Comparison of ENCODE assay signal across 9 mouse cellular contexts in the genomic region with DNA sequence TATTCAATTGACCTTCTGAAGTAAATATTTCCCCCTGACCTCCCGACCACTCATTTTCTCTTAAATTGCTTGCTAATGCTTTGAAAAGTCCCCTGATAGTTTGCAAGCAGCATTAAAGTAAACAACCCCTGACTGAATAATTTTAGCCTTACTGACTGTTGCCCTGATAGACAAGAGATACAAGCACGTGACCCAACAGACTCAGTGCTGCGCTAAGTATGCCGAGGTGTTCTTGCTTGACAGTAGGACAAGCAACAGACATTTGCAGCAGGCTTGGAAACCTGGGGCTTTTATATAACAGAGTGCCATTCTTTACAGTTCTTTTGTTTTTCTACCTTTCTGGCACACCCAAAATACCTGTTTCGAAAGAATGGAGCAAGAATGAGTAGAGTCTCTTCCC.
A peak's percentile ranks its signal among the peaks of the same experiment; 100 is the strongest.
DNase-seq lines count a peak whose midpoint lies in the region; ATAC-seq and TF ChIP-seq lines count a peak whose summit lies in the region.
"Had no signal": no experiment of that assay in that cellular context is flagged by ENCODE, and none has a peak within 500 bp of the region (broad histone marks: within the 10 kb centered on the region; RNA-seq: fewer than 3 reads in every experiment).

No protein-coding gene starts in this region.

- H3K36me3 ChIP-seq in forebrain, embryonic 10.5 days (replicated peaks) = no peaks in the 10 kb centered on the region
- no peaks in the 10 kb centered on the region for H3K36me3 ChIP-seq in forebrain, embryonic 11.5 days (ENCODE audit: control insufficient read depth, insufficient read depth, low read length)
- H3K36me3 ChIP-seq in lung, postnatal 0 days (ENCODE audit: insufficient read depth, low read length) = no peaks in the 10 kb centered on the region
- no peaks in the 10 kb centered on the region for H3K36me3 ChIP-seq in limb, embryonic 13.5 days
- no peaks in the 10 kb centered on the region for H3K36me3 ChIP-seq in stomach, postnatal 0 days (ENCODE audit: control insufficient read depth, insufficient read depth, low read length)

- no peak overlapping the region for H3K9ac ChIP-seq in forebrain, embryonic 11.5 days (ENCODE audit: low read length)
- H3K9ac ChIP-seq in lung, postnatal 0 days (replicated peaks; ENCODE audit: low read depth) = no peak overlapping the region
- 0 out of 2 replicates have a peak overlapping the region, but pooled peaks have one; percentile 36 for H3K9ac ChIP-seq in limb, embryonic 13.5 days
- no peak overlapping the region for H3K9ac ChIP-seq in stomach, postnatal 0 days (ENCODE audit: low read length)

- no peak for DNase-seq in forebrain, embryonic 10.5 days (ENCODE audit: extremely low spot score, low spot score)
- DNase-seq in forebrain, embryonic 11.5 days (ENCODE audit: low spot score) = no peak
- DNase-seq in lung, postnatal 0 days (ENCODE audit: low spot score) = no peak
- DNase-seq in lung, postnatal 14 days = no peak
- DNase-seq in stomach, postnatal 0 days (ENCODE audit: low spot score) = no peak
- no peak for DNase-seq in gastrocnemius, postnatal 10 days
- DNase-seq in left cerebral cortex, postnatal 4 days = no peak
- DNase-seq: lung, adult 18-20 months had no signal

- H3K27me3 ChIP-seq in forebrain, embryonic 10.5 days (ENCODE audit: poor library complexity, severe bottlenecking) = no peaks in the 10 kb centered on the region
- no peaks in the 10 kb centered on the region for H3K27me3 ChIP-seq in forebrain, embryonic 11.5 days (ENCODE audit: control insufficient read depth, insufficient read depth, low read length)
- H3K27me3 ChIP-seq in lung, postnatal 0 days (replicated peaks; ENCODE audit: insufficient read depth, low read length) = no peaks in the 10 kb centered on the region
- no peaks in the 10 kb centered on the region for H3K27me3 ChIP-seq in limb, embryonic 13.5 days
- H3K27me3 ChIP-seq in stomach, postnatal 0 days (ENCODE audit: control insufficient read depth, insufficient read depth, low read length) = no peaks in the 10 kb centered on the region

- H3K4me1 ChIP-seq in forebrain, embryonic 10.5 days = peaks cover 14% of the 10 kb centered on the region
- H3K4me1 ChIP-seq in forebrain, embryonic 11.5 days (replicated peaks; ENCODE audit: control insufficient read depth, insufficient read depth, low read length) = no peaks in the 10 kb centered on the region
- no peaks in the 10 kb centered on the region for H3K4me1 ChIP-seq in lung, postnatal 0 days (ENCODE audit: insufficient read depth, low read depth, low read length)
- peaks cover 10% of the 10 kb centered on the region; the same call in 1 of the 2 replicates for H3K4me1 ChIP-seq in limb, embryonic 13.5 days
- H3K4me1 ChIP-seq in stomach, postnatal 0 days (replicated peaks; ENCODE audit: control insufficient read depth, insufficient read depth) = no peaks in the 10 kb centered on the region

- no peak for TF ChIP-seq CTCF in lung, postnatal 0 days (IDR thresholded peaks at IDR 0.05)
- TF ChIP-seq CTCF in stomach, postnatal 0 days (IDR thresholded peaks at IDR 0.05; ENCODE audit: low read depth) = no peak

- no peak overlapping the region for H3K4me3 ChIP-seq in forebrain, embryonic 10.5 days
- no peak overlapping the region for H3K4me3 ChIP-seq in forebrain, embryonic 11.5 days (ENCODE audit: low read depth, low read length)
- no peak overlapping the region for H3K4me3 ChIP-seq in lung, postnatal 0 days (ENCODE audit: low read depth, low read length)
- no peak overlapping the region for H3K4me3 ChIP-seq in limb, embryonic 13.5 days
- H3K4me3 ChIP-seq in stomach, postnatal 0 days (ENCODE audit: low read depth, low read length) = peak overlapping the region; percentile 10; the same call in 1 of the 2 replicates

- no peak; the same call in 1 of the 2 replicates for ATAC-seq in forebrain, embryonic 11.5 days (replicated peaks; ENCODE audit: low FRiP score)
- no peak for ATAC-seq in lung, postnatal 0 days
- no peak for ATAC-seq in limb, embryonic 13.5 days (ENCODE audit: low FRiP score, low read depth)
- no peak for ATAC-seq in stomach, postnatal 0 days (ENCODE audit: low FRiP score, low TSS enrichment)

- intact Hi-C loops in left cerebral cortex, postnatal 4 days (cut with DNase I) = no loop called here

- WGBS in forebrain, embryonic 10.5 days = 72% methylated on average over 5 of the region's 5 CpGs
- 74% methylated on average over 5 of the region's 5 CpGs for WGBS in forebrain, embryonic 11.5 days
- WGBS in lung, postnatal 0 days = 50% methylated on average over 5 of the region's 5 CpGs
- 47% methylated on average over 5 of the region's 5 CpGs for WGBS in limb, embryonic 13.5 days
- 34% methylated on average over 5 of the region's 5 CpGs for WGBS in stomach, postnatal 0 days

- no peaks in the 10 kb centered on the region for H3K9me3 ChIP-seq in forebrain, embryonic 10.5 days
- H3K9me3 ChIP-seq in forebrain, embryonic 11.5 days (ENCODE audit: control insufficient read depth, low read length) = no peaks in the 10 kb centered on the region
- no peaks in the 10 kb centered on the region for H3K9me3 ChIP-seq in lung, postnatal 0 days (ENCODE audit: low read length)
- H3K9me3 ChIP-seq in limb, embryonic 13.5 days = no peaks in the 10 kb centered on the region
- no peaks in the 10 kb centered on the region for H3K9me3 ChIP-seq in stomach, postnatal 0 days (ENCODE audit: control insufficient read depth, low read length)

- peak overlapping the region; percentile 70; the same call in 1 of the 2 replicates for H3K27ac ChIP-seq in forebrain, embryonic 10.5 days
- no peak overlapping the region for H3K27ac ChIP-seq in forebrain, embryonic 11.5 days (ENCODE audit: low read depth, low read length)
- no peak overlapping the region for H3K27ac ChIP-seq in lung, postnatal 0 days (ENCODE audit: low read length)
- H3K27ac ChIP-seq in limb, embryonic 13.5 days = no peak overlapping the region
- no peak overlapping the region for H3K27ac ChIP-seq in stomach, postnatal 0 days (replicated peaks)

- TF ChIP-seq EP300 in lung, postnatal 0 days (IDR thresholded peaks at IDR 0.05) = no peak
- TF ChIP-seq EP300 in stomach, postnatal 0 days (optimal IDR thresholded peaks at IDR 0.05) = no peak

- no peak overlapping the region for H3K4me2 ChIP-seq in forebrain, embryonic 11.5 days (ENCODE audit: low read depth, low read length, severe bottlenecking)
- H3K4me2 ChIP-seq in lung, postnatal 0 days (replicated peaks; ENCODE audit: low read depth, low read length) = peak overlapping the region; percentile 48
- H3K4me2 ChIP-seq in limb, embryonic 13.5 days (replicated peaks) = peak overlapping the region; percentile 51
- peak overlapping the region; percentile 42; the same call in 1 of the 2 replicates for H3K4me2 ChIP-seq in stomach, postnatal 0 days (replicated peaks; ENCODE audit: low read depth)
